Mouse (Mus musculus): ENCODE data around the gene Ghr.

The Ghr gene

GRCm38 (mm10) chr15:3582807-3583636 lies at the start of gene Ghr:
TSS of gene Ghr (minus strand) at chr15:3583492.
- CTCF ChIA-PET, result no interaction called here

GRCm38 (mm10) chr15:3622746-3623145 lies 39.5 kb upstream of the Ghr start:
- CTCF ChIA-PET, result no interaction called here

- CTCF ChIA-PET, result interaction anchor here (0.6 kb wide), 1 partner anchor 94 kb away, joined by 9 read pairs; no protein-coding TSS in a partner anchor
Measured at GRCm38 (mm10) chr15:3620368-3620767, 37.1 kb upstream of the Ghr start.

GRCm38 (mm10) chr15:3618311-3618710 lies 35.0 kb upstream of the Ghr start:
- CTCF ChIA-PET, result no interaction called here

- CTCF ChIA-PET, result no interaction called here
Measured at GRCm38 (mm10) chr15:3611961-3612360, 28.7 kb upstream of the Ghr start.

- CTCF ChIA-PET, result no interaction called here
Measured at GRCm38 (mm10) chr15:3607951-3608350, 24.7 kb upstream of the Ghr start.

- CTCF ChIA-PET, result interaction anchor here (0.7 kb wide), 1 partner anchor 611 kb away, joined by 9 read pairs; no protein-coding TSS in a partner anchor
Measured at GRCm38 (mm10) chr15:3602098-3602486, 18.8 kb upstream of the Ghr start.

- CTCF ChIA-PET, result interaction anchor here (0.7 kb wide), 1 partner anchor 612 kb away, joined by 9 read pairs; no protein-coding TSS in a partner anchor
Measured at GRCm38 (mm10) chr15:3601422-3602097, 18.3 kb upstream of the Ghr start.

GRCm38 (mm10) chr15:3587879-3588278 lies 4.6 kb upstream of the Ghr start:
- CTCF ChIA-PET, result no interaction called here

- CTCF ChIA-PET, result interaction anchor here (0.7 kb wide), 1 partner anchor 117 kb away, joined by 3 read pairs; no protein-coding TSS in a partner anchor
Measured at GRCm38 (mm10) chr15:3584361-3584760, 1.1 kb upstream of the Ghr start.

GRCm38 (mm10) chr15:3581861-3582806 lies 1.2 kb downstream of the Ghr start:
- CTCF ChIA-PET, result no interaction called here

GRCm38 (mm10) chr15:3581337-3581736 lies 2.0 kb downstream of the Ghr start:
- CTCF ChIA-PET, result no interaction called here

- CTCF ChIA-PET, result no interaction called here
Measured at GRCm38 (mm10) chr15:3580216-3580615, 3.1 kb downstream of the Ghr start.

GRCm38 (mm10) chr15:3578286-3578980 lies 4.9 kb downstream of the Ghr start:
- CTCF ChIA-PET, result no interaction called here

GRCm38 (mm10) chr15:3569178-3569903 lies 14.0 kb downstream of the Ghr start:
- CTCF ChIA-PET, result no interaction called here

GRCm38 (mm10) chr15:3564570-3564969 lies 18.7 kb downstream of the Ghr start:
- CTCF ChIA-PET, result no interaction called here

- CTCF ChIA-PET, result no interaction called here
Measured at GRCm38 (mm10) chr15:3563929-3564516, 19.3 kb downstream of the Ghr start.

- CTCF ChIA-PET, result no interaction called here
Measured at GRCm38 (mm10) chr15:3563473-3563872, 19.8 kb downstream of the Ghr start.

GRCm38 (mm10) chr15:3558524-3558923 lies 24.8 kb downstream of the Ghr start:
- CTCF ChIA-PET, result no interaction called here

- CTCF ChIA-PET, result no interaction called here
Measured at GRCm38 (mm10) chr15:3544289-3544688, 39.0 kb downstream of the Ghr start.
